Mouse (Mus musculus) small intestine, adult 2 months (tissue): ENCODE results near the gene Nr2f6. TPM values are rescaled to one million over a fixed set of nuclear protein-coding genes. Genes with fewer than 3 reads are reported as not detected.

Experiments
- H3K27ac ChIP-seq: fragments of 200-500 bp; 2 replicates; pipeline ENCODE4 v1.5.1; 2012; ENCODE audit warnings: low read depth, low read length, control low read depth, inconsistent platforms; ENCODE audit not compliant: insufficient read depth
- H3K27me3 ChIP-seq: fragments of 200-500 bp; 2 replicates; pipeline ENCODE4 v1.6.1; 2012; ENCODE audit warnings: mild to moderate bottlenecking, moderate library complexity, low read length, inconsistent platforms; ENCODE audit not compliant: control insufficient read depth, insufficient read depth
- H3K36me3 ChIP-seq: fragments of 200-500 bp; 2 replicates; pipeline ENCODE4 v1.6.1; 2012; ENCODE audit warnings: mild to moderate bottlenecking, low read length, control low read depth, inconsistent platforms; ENCODE audit not compliant: control insufficient read depth, insufficient read depth
- H3K4me1 ChIP-seq: fragments of 200-500 bp; 2 replicates; pipeline ENCODE4 v1.6.1; 2012; ENCODE audit warnings: low read length, inconsistent platforms, mixed read lengths; ENCODE audit not compliant: control insufficient read depth, insufficient read depth, insufficient read length
- H3K4me3 ChIP-seq: fragments of 200-500 bp; 2 replicates; pipeline ENCODE4 v1.5.1; 2012; ENCODE audit warnings: low read depth, mild to moderate bottlenecking, control low read depth, inconsistent platforms, low read length, moderate library complexity
- CTCF ChIP-seq: fragments of 200-500 bp; IDR thresholded peaks from 2 replicates; pipeline ENCODE4 v1.5.1; 2012; ENCODE audit warnings: low read depth, mild to moderate bottlenecking, control low read depth, inconsistent platforms, low read length, moderate library complexity, mixed read lengths; ENCODE audit not compliant: insufficient replicate concordance, insufficient read length; ENCODE audit errors: extremely low read depth
- POLR2A ChIP-seq: fragments of 200-500 bp; IDR thresholded peaks from 2 replicates; pipeline ENCODE4 v1.6.1; 2012; ENCODE audit warnings: low read depth, mild to moderate bottlenecking, control low read depth, inconsistent platforms, low read length, moderate library complexity
- WGBS: fragments of 180-500 bp; shearing (Covaris S2); methylation state at CpG from one replicate; pipeline ENCODE4 v1.1.7; 2018; 5-methylcytosine and 5-hydroxymethylcytosine counted together
- polyA plus RNA-seq: library from polyadenylated mRNA; depleted of rRNA; stranded (reverse); fragments of >200 nt; gene quantifications from 2 replicates; pipeline ENCODE4 v1.2.3, GENCODE M21; 2012

Nr2f6 gene
- polyA plus RNA-seq, 1 experiment: 448 TPM

DNA sequence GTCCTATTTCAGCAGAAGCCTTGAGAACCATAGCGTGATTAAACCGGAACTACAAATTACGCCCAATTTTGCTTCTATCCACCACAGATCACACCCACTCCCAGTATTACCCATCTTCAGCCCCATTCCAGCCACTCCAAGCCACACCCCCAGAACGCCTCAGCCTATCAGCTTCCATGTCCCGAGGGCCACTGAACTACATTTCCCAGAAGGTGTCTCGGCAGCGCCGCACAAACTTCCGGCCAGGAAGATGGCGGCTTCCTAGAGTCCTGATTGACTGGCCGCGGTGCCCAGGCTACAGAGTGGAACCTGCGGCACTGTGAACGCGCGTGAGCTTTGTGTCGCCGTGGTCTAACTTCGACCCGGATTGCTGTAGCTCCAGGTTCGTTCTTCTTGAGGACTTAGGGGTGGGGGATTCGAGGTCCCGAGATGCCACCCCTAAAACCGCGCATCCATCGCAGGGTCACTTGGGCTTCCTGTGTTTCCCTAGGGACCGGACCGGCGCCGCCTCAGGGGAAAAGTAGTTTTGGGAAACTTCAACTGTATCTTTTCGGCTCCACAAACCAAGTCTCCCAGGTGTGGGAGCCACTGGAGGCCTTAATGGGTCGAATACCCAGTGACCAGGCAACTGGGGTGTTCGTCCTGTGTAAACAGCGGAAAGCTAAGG is 15.0 kb upstream of the Nr2f6 start, which contains the start of gene Babam1:
Gene Babam1 (plus strand): TSS at position 223 of the 667 bp plus-strand sequence.
- H3K4me3 ChIP-seq: peak within 1 kb of the TSS; percentile 86
- 1% methylated on average over 34 of the region's 34 CpGs for WGBS
- no peak for TF ChIP-seq CTCF
- TF ChIP-seq POLR2A: peak; percentile 67; the same call in 1 of the 2 replicates
- no peaks in the 10 kb centered on the region for H3K27me3 ChIP-seq
- peak within 1 kb of the TSS; percentile 31 for H3K27ac ChIP-seq
- peaks cover 12% of the 10 kb centered on the region for H3K36me3 ChIP-seq
- H3K4me1 ChIP-seq: peaks cover 8% of the 10 kb centered on the region; the same call in 1 of the 2 replicates

DNA sequence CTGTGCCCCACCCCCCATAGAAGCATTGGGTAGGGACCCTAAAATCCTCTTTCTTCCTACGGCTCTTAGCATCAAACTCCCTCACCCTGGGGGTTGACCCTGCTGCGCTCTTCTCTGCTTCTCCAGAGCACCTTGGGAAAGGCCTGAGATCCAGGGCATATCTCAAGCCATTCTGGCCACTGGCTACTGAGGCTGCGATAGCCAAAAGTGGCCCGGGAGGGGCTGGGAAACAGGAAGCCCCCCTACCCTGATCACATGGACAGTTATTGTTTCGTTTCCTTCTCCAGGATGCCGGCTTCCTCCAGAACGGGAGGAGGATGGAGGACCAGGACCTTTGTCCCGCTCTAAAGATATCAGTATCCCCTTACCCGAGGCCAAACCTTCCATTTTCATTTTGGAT is 13.9 kb upstream of the Nr2f6 start, which contains the start of gene Ushbp1:
Gene Ushbp1 (minus strand): TSS at position 174 of the 400 bp plus-strand sequence.
- no peak for TF ChIP-seq POLR2A
- TF ChIP-seq CTCF: no peak
- peaks cover 8% of the 10 kb centered on the region; the same call in 1 of the 2 replicates for H3K4me1 ChIP-seq
- H3K4me3 ChIP-seq: peak within 1 kb of the TSS; percentile 86
- H3K27ac ChIP-seq: peak within 1 kb of the TSS; percentile 31
- 71% methylated on average over 9 of the region's 9 CpGs for WGBS
- H3K27me3 ChIP-seq: no peaks in the 10 kb centered on the region
- peaks cover 12% of the 10 kb centered on the region for H3K36me3 ChIP-seq

DNA sequence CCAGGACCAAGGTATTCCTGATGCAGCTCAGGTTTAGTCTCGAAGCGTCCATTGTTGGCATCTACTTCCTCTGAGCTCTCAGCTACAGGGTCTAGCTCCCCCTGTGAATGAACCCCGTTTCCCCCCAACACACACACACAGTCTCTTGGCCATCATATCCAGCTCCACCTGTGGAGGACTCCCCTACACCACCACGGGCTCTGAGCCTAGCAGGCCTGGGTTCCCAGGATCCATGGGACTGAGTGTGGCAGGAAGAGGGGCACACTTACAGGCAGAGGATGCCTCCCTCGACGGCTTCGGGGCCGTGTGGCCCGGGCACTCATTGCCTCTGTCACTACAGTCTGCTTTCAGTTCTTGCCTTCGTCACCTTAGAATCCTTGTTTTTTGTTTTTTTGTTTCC is 13.3 kb upstream of the Nr2f6 start:
- Histone ChIP-seq H3K4me3 (peak overlapping the region; percentile 41), H3K4me1 (peaks cover 8% of the 10 kb centered on the region; the same call in 1 of the 2 replicates), H3K36me3 (peaks cover 12% of the 10 kb centered on the region), H3K27ac (no peak overlapping the region), H3K27me3 (no peaks in the 10 kb centered on the region)
- no peak for TF ChIP-seq CTCF
- TF ChIP-seq POLR2A: no peak
- WGBS: 80% methylated on average over 10 of the region's 10 CpGs

DNA sequence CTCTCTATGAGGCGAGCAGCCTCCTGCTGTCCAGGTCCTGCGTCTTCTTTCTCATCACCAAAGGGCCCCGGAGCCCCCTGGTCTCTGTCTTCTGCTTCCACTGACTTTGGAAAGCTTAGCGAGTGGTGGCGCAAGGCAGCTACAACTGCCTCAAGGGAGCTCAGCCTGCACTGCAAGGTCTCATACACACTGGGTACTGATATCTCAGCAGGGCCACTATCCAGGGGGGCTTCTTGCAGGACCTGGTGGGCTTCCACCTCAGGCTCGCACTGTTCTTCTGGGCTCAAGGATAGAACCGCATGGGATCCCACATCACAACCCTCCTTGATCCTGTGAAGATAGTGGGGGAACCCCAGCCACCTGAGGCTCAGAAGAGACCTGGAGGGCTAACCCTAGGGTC is 12.7 kb upstream of the Nr2f6 start:
- Histone ChIP-seq H3K4me3 (peak overlapping the region; percentile 41), H3K4me1 (peaks cover 8% of the 10 kb centered on the region; the same call in 1 of the 2 replicates), H3K27ac (no peak overlapping the region), H3K36me3 (peaks cover 8% of the 10 kb centered on the region), H3K27me3 (no peaks in the 10 kb centered on the region)
- WGBS: 83% methylated on average over 7 of the region's 7 CpGs
- no peak for TF ChIP-seq POLR2A
- TF ChIP-seq CTCF: no peak

DNA sequence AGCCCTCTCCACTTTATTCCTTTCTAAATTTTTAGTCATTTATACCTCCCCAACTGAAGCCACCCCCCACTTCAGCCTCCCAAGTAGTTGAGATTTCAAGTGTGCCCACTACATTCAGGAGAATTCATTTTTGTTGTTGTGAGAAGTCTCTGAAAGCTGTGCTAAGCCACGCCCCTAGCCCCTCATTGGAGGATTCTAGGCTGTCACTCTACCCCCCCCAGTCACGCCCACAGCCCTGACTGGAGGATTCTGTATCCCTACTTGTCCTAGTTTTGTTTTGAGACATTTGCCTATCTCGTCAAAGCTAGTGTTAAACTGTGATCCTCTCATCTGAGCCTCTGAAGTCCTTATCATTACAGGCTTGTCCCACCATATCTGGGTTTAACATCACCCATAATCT is 11.1 kb upstream of the Nr2f6 start:
- WGBS: 23% methylated on average over 3 of the region's 3 CpGs
- H3K27me3 ChIP-seq: no peaks in the 10 kb centered on the region
- peaks cover 10% of the 10 kb centered on the region; the same call in 1 of the 2 replicates for H3K4me1 ChIP-seq
- no peaks in the 10 kb centered on the region for H3K36me3 ChIP-seq
- no peak overlapping the region for H3K27ac ChIP-seq
- TF ChIP-seq POLR2A (no peak), CTCF (no peak)
- no peak overlapping the region for H3K4me3 ChIP-seq

DNA sequence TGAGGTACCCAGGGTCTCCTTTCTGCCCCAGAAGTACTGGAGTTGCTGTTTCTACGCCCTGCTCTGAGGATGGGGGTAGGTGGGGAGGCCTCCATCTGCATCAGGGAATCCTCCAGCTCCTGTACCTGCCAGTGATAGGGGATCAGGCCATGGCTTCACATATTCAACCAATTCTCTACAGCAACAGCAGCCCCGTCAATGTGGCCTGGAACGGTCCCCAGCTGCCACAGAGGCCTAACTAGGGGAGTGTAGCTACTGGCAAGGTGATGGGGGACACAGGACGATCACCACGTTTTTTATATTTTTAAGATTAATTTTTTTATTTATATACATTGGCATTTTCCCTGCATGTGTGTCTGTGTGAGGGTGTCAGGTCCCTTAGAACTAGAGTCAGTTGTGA is 10.6 kb upstream of the Nr2f6 start:
- Histone ChIP-seq H3K36me3 (no peaks in the 10 kb centered on the region), H3K27ac (0 out of 2 replicates have a peak overlapping the region, but pooled peaks have one; percentile 16), H3K4me3 (no peak overlapping the region), H3K27me3 (no peaks in the 10 kb centered on the region), H3K4me1 (0 out of 2 replicates have a peak, but pooled peaks cover 7% of the 10 kb centered on the region)
- WGBS: 86% methylated on average over 5 of the region's 5 CpGs
- TF ChIP-seq CTCF: no peak
- TF ChIP-seq POLR2A: no peak

DNA sequence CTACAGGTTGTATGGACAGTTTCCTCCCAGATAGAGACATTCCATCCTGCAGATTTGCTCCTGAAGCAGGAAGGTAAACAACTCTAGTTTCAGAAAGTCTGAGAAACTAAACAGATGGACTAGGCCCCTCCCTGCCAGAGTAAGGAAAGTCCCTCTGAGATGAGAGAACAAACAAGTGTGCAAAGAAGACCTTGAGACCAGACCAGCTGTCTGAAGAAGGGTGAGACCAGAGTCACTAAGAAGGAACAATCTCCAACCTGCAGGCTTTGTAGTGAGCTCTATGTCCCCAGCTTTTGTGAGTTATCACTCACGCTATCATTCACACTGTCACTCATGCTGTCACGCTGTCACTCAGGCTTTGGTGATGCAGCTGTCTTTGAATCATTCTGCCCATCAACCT is 9.9 kb upstream of the Nr2f6 start:
- H3K27ac ChIP-seq: peak overlapping the region; percentile 18; the same call in 1 of the 2 replicates
- no peaks in the 10 kb centered on the region for H3K27me3 ChIP-seq
- TF ChIP-seq CTCF (no peak), POLR2A (no peak)
- H3K36me3 ChIP-seq: no peaks in the 10 kb centered on the region
- H3K4me1 ChIP-seq: 0 out of 2 replicates have a peak, but pooled peaks cover 7% of the 10 kb centered on the region
- no peak overlapping the region for H3K4me3 ChIP-seq
- 88% methylated on average over 2 of the region's 2 CpGs for WGBS

DNA sequence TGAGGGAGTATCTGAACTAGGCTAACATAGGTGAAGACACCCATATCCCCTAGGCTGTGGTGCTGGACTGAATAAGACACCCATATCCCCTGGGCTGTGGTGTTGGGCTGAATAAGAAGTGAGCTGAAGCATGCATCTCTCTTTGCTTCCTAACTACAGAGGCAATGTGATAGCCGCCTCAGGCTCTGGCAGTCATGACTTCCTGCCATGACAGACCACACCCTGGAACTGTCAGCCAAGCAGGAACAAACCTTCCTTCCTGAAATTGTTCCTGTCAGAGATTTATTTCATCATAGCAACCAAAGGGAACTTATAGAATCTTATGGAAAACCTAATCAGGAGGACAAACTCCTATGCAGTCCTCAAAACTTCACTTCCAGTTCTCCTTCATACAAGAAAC is 6.5 kb upstream of the Nr2f6 start:
- no peaks in the 10 kb centered on the region for H3K27me3 ChIP-seq
- H3K4me1 ChIP-seq: peaks cover 11% of the 10 kb centered on the region
- H3K27ac ChIP-seq: no peak overlapping the region
- H3K36me3 ChIP-seq: no peaks in the 10 kb centered on the region
- WGBS: 12% methylated on average over 1 of the region's 1 CpGs
- H3K4me3 ChIP-seq: no peak overlapping the region
- TF ChIP-seq POLR2A (no peak), CTCF (no peak)
